Mouse (Mus musculus) cerebellum, adult 2 months (tissue): ENCODE measurements at regions not wholly inside any gene's neighbourhood (a gene's known extent, or its start where the extent isn't known, plus 50 kb on each side); places are given as distances from the start of the nearest gene placed in this dataset.
"Not testable (repeated sequence)": the region's sequence is repeated elsewhere in the genome, so short reads cannot be mapped to it uniquely, and the experiment has no call there.

Experiments
- DNase-seq, 2 experiments: peaks; one replicate each; pipeline ENCODE4 v3.0.0; 2021
- H3K27ac ChIP-seq: fragments of 200-500 bp; 2 replicates; pipeline ENCODE4 v1.5.1; 2012; ENCODE audit warnings: low read length, control low read depth, inconsistent platforms; ENCODE audit not compliant: insufficient read depth
- H3K27me3 ChIP-seq: fragments of 200-500 bp; 2 replicates; pipeline ENCODE4 v1.6.1; 2012; ENCODE audit warnings: inconsistent platforms, mild to moderate bottlenecking, low read length, moderate library complexity; ENCODE audit not compliant: control insufficient read depth, insufficient read depth
- H3K4me1 ChIP-seq: fragments of 200-500 bp; 2 replicates; pipeline ENCODE4 v1.6.1; 2011; ENCODE audit warnings: low read length; ENCODE audit not compliant: control insufficient read depth, insufficient read depth
- H3K4me3 ChIP-seq: fragments of 200-500 bp; replicated peaks from 2 replicates; pipeline ENCODE3; 2011; ENCODE audit warnings: mild to moderate bottlenecking, low read depth, low read length, control low read depth; ENCODE audit not compliant: insufficient read depth
- POLR2A ChIP-seq: fragments of 200-500 bp; IDR thresholded peaks from 2 replicates; pipeline ENCODE4 v1.6.1; 2011; ENCODE audit warnings: low read length, control low read depth, borderline replicate concordance; ENCODE audit not compliant: insufficient read depth
- WGBS: fragments of 180-500 bp; shearing (Covaris S2); methylation state at CpG from one replicate; pipeline ENCODE4 v1.1.7; 2018; 5-methylcytosine and 5-hydroxymethylcytosine counted together

DNA sequence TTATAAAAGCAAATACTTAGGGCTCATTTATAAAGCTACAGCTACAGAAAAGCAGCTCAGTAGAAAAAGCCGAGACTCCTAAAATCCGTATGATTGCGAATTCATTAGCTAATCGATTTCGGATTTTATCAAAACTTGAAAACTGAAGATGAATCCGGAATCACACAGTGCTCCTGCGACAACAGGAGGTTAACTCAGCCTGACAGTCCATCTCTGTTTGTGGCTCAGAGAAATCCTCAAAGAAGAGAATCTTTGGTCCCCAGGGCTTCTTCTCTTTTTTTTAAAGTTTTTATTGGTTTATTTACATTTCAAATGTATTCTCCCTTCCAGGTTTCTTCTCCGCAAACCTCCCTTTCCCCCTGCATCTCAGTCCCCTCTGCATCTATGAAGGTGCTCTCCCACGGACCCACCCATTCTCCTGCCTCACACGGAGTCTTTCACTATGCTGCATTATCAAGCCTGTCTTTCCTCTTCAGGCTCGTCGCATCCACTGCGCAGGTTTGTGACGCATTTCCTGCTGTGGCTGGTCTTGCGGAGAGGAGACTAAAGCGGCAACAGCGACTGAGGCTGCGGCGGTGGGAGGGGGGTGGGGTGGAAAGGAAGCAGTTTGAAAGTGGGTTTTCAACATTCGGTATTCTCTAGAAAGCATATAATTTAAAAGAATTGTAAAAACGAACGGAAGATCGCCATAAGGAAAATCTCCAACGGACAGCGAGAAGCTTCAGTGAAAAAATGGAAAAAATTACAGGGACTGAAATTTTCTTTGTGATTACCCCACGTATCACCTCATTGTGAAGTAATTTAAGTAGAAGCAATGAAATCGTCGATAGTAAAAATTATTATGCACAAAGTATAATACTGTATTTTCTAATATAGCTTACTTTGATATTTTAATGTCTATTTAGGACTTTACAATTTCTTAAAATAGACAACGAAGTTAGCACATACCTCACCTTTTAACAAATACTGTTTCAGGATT, 482.5 kb upstream of the Snrpn start:
- not testable (repeated sequence) for H3K27me3 ChIP-seq, H3K27ac ChIP-seq, H3K4me1 ChIP-seq
- H3K4me3 ChIP-seq: peak overlapping the region; percentile 60
- DNase-seq: peak; percentile 58 to 75
- peak; percentile 67; the same call in 1 of the 2 replicates for TF ChIP-seq POLR2A
- 33% methylated on average over 29 of the region's 29 CpGs for WGBS

DNA sequence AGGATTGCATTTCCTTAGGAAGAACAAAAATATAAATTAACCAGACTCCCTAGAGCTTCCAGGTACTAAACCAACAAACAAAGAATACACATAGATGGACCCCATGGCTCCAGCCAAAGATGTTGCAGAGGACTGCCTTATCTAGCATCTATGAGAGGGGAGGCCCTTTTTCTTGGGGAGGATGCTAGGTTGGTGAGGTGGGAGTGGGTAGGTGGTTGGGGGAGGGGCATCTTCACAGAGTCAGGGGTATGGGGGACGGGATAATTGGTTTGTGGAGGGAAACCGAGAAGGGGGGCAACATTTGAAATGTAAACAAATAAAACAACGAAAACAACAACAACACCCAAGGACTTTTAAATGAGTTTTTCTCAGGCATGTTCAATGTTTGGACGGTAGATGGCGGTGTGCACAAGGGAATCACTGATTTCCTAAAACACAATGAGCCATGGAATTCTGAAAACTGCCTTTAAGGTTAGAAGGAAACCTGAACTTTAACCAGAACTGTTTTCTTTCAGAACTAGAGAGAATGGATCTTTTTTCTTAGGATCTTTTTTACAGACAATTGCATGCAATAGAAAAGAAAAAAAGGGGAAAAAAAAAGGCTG, 477.2 kb upstream of the Snrpn start:
- H3K27ac ChIP-seq: not testable (repeated sequence)

More for the DNA sequence above, 477.2 kb upstream of the Snrpn start:
- DNase-seq, H3K4me1 ChIP-seq, H3K4me3 ChIP-seq, H3K27me3 ChIP-seq: not testable (repeated sequence)
- WGBS: 12% methylated on average over 5 of the region's 5 CpGs
